Mouse (Mus musculus): ENCODE results near the gene Dnase1l3. TPM values are rescaled to one million over a fixed set of nuclear protein-coding genes. Genes with fewer than 3 reads are reported as not detected.
"Not testable (repeated sequence)": the region's sequence is repeated elsewhere in the genome, so short reads cannot be mapped to it uniquely, and the experiment has no call there.

The Dnase1l3 gene
- polyA plus RNA-seq, 1 experiment from 2014 or later = 0.09 TPM

DNA sequence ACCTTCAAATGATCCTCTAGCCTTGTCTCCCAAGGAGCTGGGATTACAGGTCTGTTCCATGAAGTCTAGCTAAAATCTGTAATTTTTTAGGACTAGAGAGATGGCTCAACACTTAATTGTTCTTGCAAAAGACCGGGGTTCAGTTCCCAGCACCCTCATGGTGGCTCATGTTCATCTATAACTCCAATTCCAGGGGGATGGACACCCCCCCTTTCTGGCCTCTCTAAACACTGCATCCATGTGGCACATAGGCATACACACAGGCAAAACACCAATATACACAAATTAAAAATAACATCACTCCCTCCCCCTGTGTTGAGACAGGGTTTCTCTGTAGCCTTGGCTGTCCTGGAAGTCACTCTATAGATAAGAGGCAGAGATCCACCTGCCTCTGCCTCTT is 25.6 kb upstream of the Dnase1l3 start:
- no peak overlapping the region for H3K4me3 ChIP-seq (replicated peaks; ENCODE audit: low read length)
- no peaks in the 10 kb centered on the region for H3K27me3 ChIP-seq (ENCODE audit: control insufficient read depth, insufficient read depth, low read length)
- ATAC-seq (ENCODE audit: low FRiP score) = no peak
- DNase-seq (ENCODE audit: low spot score) = no peak
- H3K9ac ChIP-seq = no peak overlapping the region
- WGBS = 100% methylated on average over 1 of the region's 1 CpGs
- no peaks in the 10 kb centered on the region for H3K4me1 ChIP-seq (replicated peaks; ENCODE audit: control insufficient read depth, insufficient read depth, low read length)
- no peak overlapping the region for H3K4me2 ChIP-seq (replicated peaks)
- no peak overlapping the region for H3K27ac ChIP-seq
- no peaks in the 10 kb centered on the region for H3K36me3 ChIP-seq (replicated peaks; ENCODE audit: control insufficient read depth, insufficient read depth)
- H3K9me3 ChIP-seq (ENCODE audit: control insufficient read depth, low read length) = no peaks in the 10 kb centered on the region

DNA sequence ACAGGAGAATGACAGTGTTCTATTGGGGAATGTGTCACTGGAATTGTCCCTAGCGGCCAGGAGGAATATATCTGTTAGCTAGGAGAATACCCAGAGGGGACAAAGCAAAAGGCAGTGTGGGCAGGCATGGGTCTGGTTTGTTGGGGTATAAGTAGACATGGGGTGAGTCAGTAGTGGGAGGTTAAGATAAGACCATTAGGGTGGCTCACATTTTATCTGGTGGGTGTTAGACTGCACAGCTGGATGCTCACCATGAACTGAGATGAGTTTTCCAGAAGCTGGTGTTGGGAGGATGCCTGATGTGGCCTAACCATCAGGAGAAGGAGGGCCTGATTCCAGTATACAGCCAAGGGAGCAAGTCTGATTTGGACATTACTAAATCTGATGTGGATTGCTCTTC is 22.6 kb upstream of the Dnase1l3 start:
- Histone ChIP-seq H3K4me2 (replicated peaks) (no peak overlapping the region), H3K27ac (no peak overlapping the region), H3K4me3 (replicated peaks; ENCODE audit: low read length) (no peak overlapping the region), H3K27me3 (ENCODE audit: control insufficient read depth, insufficient read depth, low read length) (no peaks in the 10 kb centered on the region), H3K9ac (no peak overlapping the region), H3K36me3 (replicated peaks; ENCODE audit: control insufficient read depth, insufficient read depth) (no peaks in the 10 kb centered on the region), H3K9me3 (ENCODE audit: control insufficient read depth, low read length) (no peaks in the 10 kb centered on the region), H3K4me1 (replicated peaks; ENCODE audit: control insufficient read depth, insufficient read depth, low read length) (no peaks in the 10 kb centered on the region)
- DNase-seq (ENCODE audit: low spot score) (no peak), ATAC-seq (ENCODE audit: low FRiP score) (no peak)
- 80% methylated on average over 1 of the region's 1 CpGs for WGBS

DNA sequence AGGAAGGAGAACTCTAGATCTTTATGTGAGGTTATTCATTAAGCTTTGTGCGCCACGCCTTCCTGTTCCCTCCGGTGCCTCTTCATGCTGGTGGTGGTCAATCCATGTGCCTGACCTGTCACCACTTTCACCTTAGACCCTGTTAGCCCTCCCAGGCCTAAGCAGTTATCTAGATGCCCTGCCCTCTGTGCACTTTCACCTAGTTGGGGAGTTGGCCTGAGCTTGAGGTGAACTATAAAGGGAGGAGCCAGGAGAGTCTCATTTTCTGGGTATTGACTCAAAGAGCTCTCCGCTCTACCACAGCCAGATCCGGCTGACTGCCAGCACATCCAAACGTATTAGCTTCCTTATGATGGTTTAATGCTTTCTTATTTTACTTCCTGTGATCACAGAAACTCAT is 21.9 kb upstream of the Dnase1l3 start:
- no peaks in the 10 kb centered on the region for H3K4me1 ChIP-seq (replicated peaks; ENCODE audit: control insufficient read depth, insufficient read depth, low read length)
- ATAC-seq (ENCODE audit: low FRiP score) (no peak), DNase-seq (ENCODE audit: low spot score) (no peak)
- WGBS = 85% methylated on average over 6 of the region's 6 CpGs
- H3K4me2 ChIP-seq (replicated peaks) = no peak overlapping the region
- no peaks in the 10 kb centered on the region for H3K9me3 ChIP-seq (ENCODE audit: control insufficient read depth, low read length)
- H3K36me3 ChIP-seq (replicated peaks; ENCODE audit: control insufficient read depth, insufficient read depth) = no peaks in the 10 kb centered on the region
- H3K4me3 ChIP-seq (replicated peaks; ENCODE audit: low read length) = no peak overlapping the region
- H3K27ac ChIP-seq = no peak overlapping the region
- no peak overlapping the region for H3K9ac ChIP-seq
- no peaks in the 10 kb centered on the region for H3K27me3 ChIP-seq (ENCODE audit: control insufficient read depth, insufficient read depth, low read length)

GRCm38 (mm10) chr14:8015756-8016155 is 21.4 kb upstream of the Dnase1l3 start:
- no peaks in the 10 kb centered on the region for H3K4me1 ChIP-seq (replicated peaks; ENCODE audit: control insufficient read depth, insufficient read depth, low read length)
- ATAC-seq (ENCODE audit: low FRiP score) (no peak), DNase-seq (ENCODE audit: low spot score) (no peak)
- 96% methylated on average over 6 of the region's 6 CpGs for WGBS
- no peak overlapping the region for H3K27ac ChIP-seq
- no peaks in the 10 kb centered on the region for H3K9me3 ChIP-seq (ENCODE audit: control insufficient read depth, low read length)
- H3K9ac ChIP-seq = no peak overlapping the region
- H3K27me3 ChIP-seq (ENCODE audit: control insufficient read depth, insufficient read depth, low read length) = no peaks in the 10 kb centered on the region
- no peaks in the 10 kb centered on the region for H3K36me3 ChIP-seq (replicated peaks; ENCODE audit: control insufficient read depth, insufficient read depth)
- H3K4me3 ChIP-seq (replicated peaks; ENCODE audit: low read length) = no peak overlapping the region
- no peak overlapping the region for H3K4me2 ChIP-seq (replicated peaks)

- Histone ChIP-seq H3K9ac (no peak overlapping the region), H3K36me3 (replicated peaks; ENCODE audit: control insufficient read depth, insufficient read depth) (no peaks in the 10 kb centered on the region), H3K4me1 (replicated peaks; ENCODE audit: control insufficient read depth, insufficient read depth, low read length) (no peaks in the 10 kb centered on the region), H3K4me2 (replicated peaks) (no peak overlapping the region), H3K27ac (no peak overlapping the region), H3K9me3 (ENCODE audit: control insufficient read depth, low read length) (no peaks in the 10 kb centered on the region), H3K4me3 (replicated peaks; ENCODE audit: low read length) (no peak overlapping the region), H3K27me3 (ENCODE audit: control insufficient read depth, insufficient read depth, low read length) (no peaks in the 10 kb centered on the region)
- ATAC-seq (ENCODE audit: low FRiP score) (no peak), DNase-seq (ENCODE audit: low spot score) (no peak)
- WGBS = 87% methylated on average over 6 of the region's 6 CpGs
Measured at GRCm38 (mm10) chr14:8011938-8012337, 17.6 kb upstream of the Dnase1l3 start.

DNA sequence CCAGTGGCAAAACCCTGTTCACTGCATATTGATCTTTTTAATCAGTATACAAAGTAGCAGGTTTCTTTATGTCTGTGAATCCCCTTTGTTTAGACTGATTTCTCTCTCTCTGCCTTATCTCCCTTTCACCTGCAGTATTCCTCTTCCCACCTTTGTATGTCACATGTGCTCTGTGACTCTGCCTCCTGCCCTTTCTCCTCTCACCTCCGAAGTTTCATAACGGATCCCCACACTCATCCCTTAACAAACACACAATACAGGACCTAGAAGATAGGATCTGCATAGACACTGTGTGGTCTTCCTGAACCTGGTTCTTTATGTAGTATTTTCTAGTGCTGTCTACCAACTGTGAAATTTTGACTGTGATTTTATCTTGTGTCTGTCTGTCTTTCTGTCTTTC is 16.9 kb upstream of the Dnase1l3 start:
- Histone ChIP-seq H3K9me3 (ENCODE audit: control insufficient read depth, low read length) (no peaks in the 10 kb centered on the region), H3K4me3 (replicated peaks; ENCODE audit: low read length) (no peak overlapping the region), H3K4me1 (replicated peaks; ENCODE audit: control insufficient read depth, insufficient read depth, low read length) (no peaks in the 10 kb centered on the region), H3K27me3 (ENCODE audit: control insufficient read depth, insufficient read depth, low read length) (no peaks in the 10 kb centered on the region), H3K36me3 (replicated peaks; ENCODE audit: control insufficient read depth, insufficient read depth) (no peaks in the 10 kb centered on the region), H3K4me2 (replicated peaks) (no peak overlapping the region), H3K27ac (no peak overlapping the region), H3K9ac (no peak overlapping the region)
- 90% methylated on average over 2 of the region's 2 CpGs for WGBS
- DNase-seq (ENCODE audit: low spot score) = no peak
- ATAC-seq (ENCODE audit: low FRiP score) = no peak

DNA sequence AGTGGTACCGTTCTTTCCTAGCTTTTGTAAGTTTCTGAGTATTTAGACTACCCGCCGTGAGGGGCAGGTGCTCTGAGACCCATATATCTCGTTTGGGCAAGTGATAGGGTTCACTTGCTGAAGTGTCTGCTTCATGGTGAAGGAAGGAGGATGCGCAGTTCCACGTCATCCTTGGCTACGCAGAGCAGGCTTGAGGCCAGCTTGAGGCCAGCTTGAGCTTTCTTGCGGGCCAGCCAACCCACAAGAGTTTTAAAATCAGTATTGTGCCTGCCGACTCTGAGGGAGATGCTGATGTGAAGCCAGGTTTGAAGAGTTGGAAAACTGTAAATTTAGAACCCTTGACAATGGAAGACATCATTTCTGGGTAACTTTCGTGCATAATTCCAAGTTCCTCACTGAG is 13.6 kb upstream of the Dnase1l3 start:
- peaks cover 10% of the 10 kb centered on the region for H3K4me1 ChIP-seq (replicated peaks; ENCODE audit: control insufficient read depth, insufficient read depth, low read length)
- H3K4me2 ChIP-seq (replicated peaks) = no peak overlapping the region
- no peak overlapping the region for H3K9ac ChIP-seq
- DNase-seq (ENCODE audit: low spot score) (no peak), ATAC-seq (ENCODE audit: low FRiP score) (no peak)
- no peaks in the 10 kb centered on the region for H3K9me3 ChIP-seq (ENCODE audit: control insufficient read depth, low read length)
- H3K27ac ChIP-seq = no peak overlapping the region
- H3K27me3 ChIP-seq (ENCODE audit: control insufficient read depth, insufficient read depth, low read length) = no peaks in the 10 kb centered on the region
- H3K4me3 ChIP-seq (replicated peaks; ENCODE audit: low read length) = no peak overlapping the region
- no peaks in the 10 kb centered on the region for H3K36me3 ChIP-seq (replicated peaks; ENCODE audit: control insufficient read depth, insufficient read depth)
- 90% methylated on average over 10 of the region's 10 CpGs for WGBS

DNA sequence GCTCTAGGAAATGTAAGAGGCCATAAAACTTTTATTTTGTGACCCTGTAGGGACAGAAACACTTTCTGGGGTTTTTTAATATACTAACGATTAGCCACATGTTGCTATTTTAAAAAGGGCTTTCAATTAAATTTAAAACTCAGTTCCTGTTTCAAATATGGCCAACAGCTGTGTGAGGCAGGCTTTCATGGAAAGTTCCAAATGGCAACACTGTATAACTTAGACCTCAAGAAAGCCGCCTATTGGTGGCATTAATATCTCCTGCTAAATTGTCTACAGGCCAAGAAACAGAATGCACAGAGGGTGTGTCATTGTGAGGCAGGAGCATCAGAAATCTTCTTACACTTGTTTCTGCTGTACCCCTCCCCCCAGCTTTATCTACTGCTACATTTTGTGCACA is 13.1 kb upstream of the Dnase1l3 start:
- Histone ChIP-seq H3K4me3 (replicated peaks; ENCODE audit: low read length) (no peak overlapping the region), H3K27me3 (ENCODE audit: control insufficient read depth, insufficient read depth, low read length) (no peaks in the 10 kb centered on the region), H3K36me3 (replicated peaks; ENCODE audit: control insufficient read depth, insufficient read depth) (no peaks in the 10 kb centered on the region), H3K4me1 (replicated peaks; ENCODE audit: control insufficient read depth, insufficient read depth, low read length) (peaks cover 10% of the 10 kb centered on the region), H3K9ac (no peak overlapping the region), H3K4me2 (replicated peaks) (no peak overlapping the region), H3K27ac (no peak overlapping the region), H3K9me3 (ENCODE audit: control insufficient read depth, low read length) (no peaks in the 10 kb centered on the region)
- DNase-seq (ENCODE audit: low spot score) (no peak), ATAC-seq (ENCODE audit: low FRiP score) (no peak)
- WGBS = 91% methylated on average over 2 of the region's 2 CpGs

DNA sequence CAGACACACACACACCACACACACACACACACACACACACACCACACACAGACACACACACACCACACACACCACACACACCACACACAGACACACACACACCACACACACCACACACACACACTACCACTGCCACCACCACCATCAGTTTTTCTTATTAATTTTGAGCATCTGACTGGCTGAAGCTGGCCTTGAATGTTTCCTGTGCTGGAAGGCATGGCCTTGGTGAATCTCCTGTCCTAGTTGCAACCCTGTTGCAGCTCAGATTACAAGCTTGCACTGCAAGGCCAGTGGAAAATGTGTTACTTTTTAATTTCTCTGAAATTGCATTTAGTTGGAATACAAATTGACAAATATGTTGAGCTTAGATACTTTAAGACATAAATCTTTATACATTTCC is 12.7 kb upstream of the Dnase1l3 start:
- DNase-seq (ENCODE audit: low spot score) = no peak
- no peak overlapping the region for H3K4me2 ChIP-seq (replicated peaks)
- H3K4me3 ChIP-seq (replicated peaks; ENCODE audit: low read length) = no peak overlapping the region
- H3K4me1 ChIP-seq (replicated peaks; ENCODE audit: control insufficient read depth, insufficient read depth, low read length) = peaks cover 10% of the 10 kb centered on the region
- no peak for ATAC-seq (ENCODE audit: low FRiP score)
- no peaks in the 10 kb centered on the region for H3K36me3 ChIP-seq (replicated peaks; ENCODE audit: control insufficient read depth, insufficient read depth)
- no peaks in the 10 kb centered on the region for H3K9me3 ChIP-seq (ENCODE audit: control insufficient read depth, low read length)
- no peak overlapping the region for H3K27ac ChIP-seq
- H3K27me3 ChIP-seq (ENCODE audit: control insufficient read depth, insufficient read depth, low read length) = no peaks in the 10 kb centered on the region
- H3K9ac ChIP-seq = no peak overlapping the region

DNA sequence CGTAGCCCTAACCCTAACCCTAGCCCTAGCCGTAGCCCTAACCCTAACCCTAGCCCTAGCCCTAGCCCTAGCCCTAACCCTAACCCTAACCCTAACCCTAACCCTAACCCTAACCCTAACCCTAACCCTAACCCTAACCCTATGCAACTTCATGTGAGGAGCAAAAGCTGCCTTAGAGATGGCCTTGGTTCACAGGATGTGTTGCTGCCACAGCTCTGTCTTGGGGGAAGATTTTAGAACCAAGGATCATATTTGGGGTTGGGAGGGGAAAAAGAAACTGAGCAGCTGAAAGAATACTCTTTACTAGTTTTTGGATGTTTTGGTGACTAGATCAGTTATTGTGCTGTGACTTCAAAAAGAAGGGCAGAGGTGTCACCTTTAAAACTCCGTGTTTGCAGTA is 11.7 kb upstream of the Dnase1l3 start:
- ATAC-seq (ENCODE audit: low FRiP score); H3K9me3 ChIP-seq (ENCODE audit: control insufficient read depth, low read length); H3K4me3 ChIP-seq (replicated peaks; ENCODE audit: low read length); H3K9ac ChIP-seq; H3K4me2 ChIP-seq (replicated peaks); H3K27ac ChIP-seq; H3K36me3 ChIP-seq (replicated peaks; ENCODE audit: control insufficient read depth, insufficient read depth); DNase-seq (ENCODE audit: low spot score); H3K27me3 ChIP-seq (ENCODE audit: control insufficient read depth, insufficient read depth, low read length): not testable (repeated sequence)
- H3K4me1 ChIP-seq (replicated peaks; ENCODE audit: control insufficient read depth, insufficient read depth, low read length) = peaks cover 10% of the 10 kb centered on the region
- WGBS = 68% methylated on average over 3 of the region's 3 CpGs

Data from hindbrain, embryonic 14.5 days (tissue).